Mouse (Mus musculus) embryonic facial prominence, embryonic 15.5 days (tissue): ENCODE measurements around the gene Zmiz1. TPM values are rescaled to one million over a fixed set of nuclear protein-coding genes. Genes with fewer than 3 reads are reported as not detected.

Experiments used
- ATAC-seq: fragments of 200-750 bp; cut with Nextera tagmentation; 2 replicates; pipeline ENCODE4 v1.8.0; 2017; ENCODE audit warnings: low read depth, moderate TSS enrichment; ENCODE audit not compliant: insufficient number of reproducible peaks, low FRiP score, low TSS enrichment
- H3K27ac ChIP-seq: fragments of 300-500 bp; sonication (generic); replicated peaks from 2 replicates; pipeline ENCODE4 v1.5.1; 2015; ENCODE audit warnings: mild to moderate bottlenecking, inconsistent platforms
- H3K27me3 ChIP-seq: fragments of 300-500 bp; sonication (generic); 2 replicates; pipeline ENCODE4 v1.6.1; 2015; ENCODE audit warnings: inconsistent platforms
- H3K36me3 ChIP-seq: fragments of 300-500 bp; sonication (generic); 2 replicates; pipeline ENCODE4 v1.6.1; 2015; ENCODE audit warnings: mild to moderate bottlenecking, inconsistent platforms
- H3K4me1 ChIP-seq: fragments of 300-500 bp; sonication (generic); 2 replicates; pipeline ENCODE4 v1.6.1; 2015; ENCODE audit warnings: inconsistent platforms
- H3K4me2 ChIP-seq: fragments of 300-500 bp; sonication (generic); replicated peaks from 2 replicates; pipeline ENCODE4 v1.6.1; 2015; ENCODE audit warnings: mild to moderate bottlenecking, inconsistent platforms
- H3K4me3 ChIP-seq: fragments of 300-500 bp; sonication (generic); replicated peaks from 2 replicates; pipeline ENCODE4 v1.5.1; 2015; ENCODE audit warnings: mild to moderate bottlenecking, inconsistent platforms
- H3K9ac ChIP-seq: fragments of 300-500 bp; sonication (generic); 2 replicates; pipeline ENCODE4 v1.6.1; 2015; ENCODE audit warnings: inconsistent platforms
- H3K9me3 ChIP-seq: fragments of 300-500 bp; sonication (generic); replicated peaks from 2 replicates; pipeline ENCODE4 v1.6.1; 2016; ENCODE audit warnings: inconsistent platforms
- WGBS: fragments of 180-500 bp; shearing (Covaris S2); methylation state at CpG from one replicate; pipeline ENCODE4 v1.1.7; 2015; 5-methylcytosine and 5-hydroxymethylcytosine counted together
- polyA plus RNA-seq: library from polyadenylated mRNA; unstranded; fragments of >200 nt; fragmentation: Nextera tagmentation; extraction: Ambion mirVana; gene quantifications from 2 replicates; pipeline ENCODE4 v1.2.1, GENCODE M21; 2015

The Zmiz1 gene
- polyA plus RNA-seq, 1 experiment from 2014 or later = 40.1 TPM

DNA sequence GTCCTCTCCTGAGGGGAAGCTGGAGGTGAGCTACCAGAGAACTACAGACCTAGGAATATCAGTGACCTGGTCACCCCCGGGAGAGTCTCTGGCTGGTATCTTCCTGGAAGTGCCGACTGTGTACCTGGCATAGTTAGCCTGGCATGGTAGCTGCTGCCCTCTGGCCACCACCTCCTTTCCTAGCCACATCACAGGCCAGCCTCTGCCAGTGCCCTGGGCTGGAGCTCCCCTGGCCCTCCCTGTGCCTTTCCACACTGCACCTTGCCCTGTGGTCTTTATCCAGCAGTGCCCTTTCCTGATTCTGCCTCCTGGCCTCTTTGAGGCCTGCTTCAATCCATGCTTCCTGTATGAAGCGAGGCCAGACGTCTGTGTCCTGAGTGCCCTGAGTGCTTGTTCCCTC lies 81.2 kb downstream of the Zmiz1 start:
- Histone ChIP-seq H3K4me3 (no peak overlapping the region), H3K27ac (no peak overlapping the region), H3K4me2 (no peak overlapping the region), H3K4me1 (peaks cover 25% of the 10 kb centered on the region), H3K9me3 (no peaks in the 10 kb centered on the region), H3K27me3 (no peaks in the 10 kb centered on the region), H3K36me3 (peaks cover 32% of the 10 kb centered on the region), H3K9ac (no peak overlapping the region)
- no peak for ATAC-seq
- 83% methylated on average over 4 of the region's 4 CpGs for WGBS

DNA sequence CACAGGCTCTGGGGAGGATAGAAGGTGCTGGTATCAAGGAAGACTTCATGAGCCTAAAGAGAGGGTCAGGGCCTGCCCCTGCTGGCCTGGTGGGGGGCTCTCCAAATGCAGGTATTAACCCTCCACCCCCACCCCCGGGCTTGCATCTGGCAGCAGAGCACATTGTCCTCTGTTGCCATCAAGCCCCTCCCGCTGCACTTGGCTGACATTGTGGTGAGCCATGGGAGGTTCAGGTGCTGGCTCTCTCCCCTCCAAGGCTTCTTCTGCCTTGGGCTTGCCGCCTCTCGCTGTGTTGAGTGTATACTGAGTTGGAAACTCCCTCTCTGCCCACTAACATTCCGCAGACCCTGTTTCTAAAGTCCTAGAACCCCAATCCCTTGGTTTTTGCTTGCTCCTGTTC lies 82.2 kb downstream of the Zmiz1 start:
- peaks cover 28% of the 10 kb centered on the region for H3K4me1 ChIP-seq
- no peak overlapping the region for H3K4me2 ChIP-seq
- 78% methylated on average over 5 of the region's 5 CpGs for WGBS
- no peak overlapping the region for H3K27ac ChIP-seq
- H3K4me3 ChIP-seq = no peak overlapping the region
- H3K27me3 ChIP-seq = no peaks in the 10 kb centered on the region
- H3K9me3 ChIP-seq = no peaks in the 10 kb centered on the region
- peaks cover 34% of the 10 kb centered on the region for H3K36me3 ChIP-seq
- ATAC-seq = no peak
- H3K9ac ChIP-seq = no peak overlapping the region

DNA sequence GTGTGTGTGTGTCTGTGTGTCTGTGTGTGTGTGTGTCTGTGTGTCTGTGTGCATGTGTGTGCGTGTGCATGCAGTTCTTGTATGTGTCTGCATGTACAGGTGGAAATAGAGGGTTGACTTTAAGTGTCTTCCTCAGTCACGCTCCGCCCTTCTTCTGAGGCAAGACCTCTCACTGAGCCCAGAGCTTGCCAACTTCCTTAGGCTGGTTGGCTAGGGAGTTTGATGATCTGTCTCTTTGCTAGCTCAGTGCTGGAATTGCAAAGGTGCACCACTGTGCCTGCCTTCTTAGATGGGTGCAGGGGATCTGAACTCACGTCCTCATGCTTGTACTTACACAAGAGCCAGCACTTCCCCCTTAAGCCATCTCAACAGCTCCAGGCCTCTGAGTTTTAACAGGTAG lies 84.1 kb downstream of the Zmiz1 start:
- 94% methylated on average over 4 of the region's 4 CpGs for WGBS
- Histone ChIP-seq H3K4me3 (no peak overlapping the region), H3K4me1 (peaks cover 47% of the 10 kb centered on the region), H3K27me3 (no peaks in the 10 kb centered on the region), H3K9ac (no peak overlapping the region), H3K4me2 (no peak overlapping the region), H3K27ac (no peak overlapping the region), H3K36me3 (peaks cover 16% of the 10 kb centered on the region), H3K9me3 (no peaks in the 10 kb centered on the region)
- no peak for ATAC-seq

DNA sequence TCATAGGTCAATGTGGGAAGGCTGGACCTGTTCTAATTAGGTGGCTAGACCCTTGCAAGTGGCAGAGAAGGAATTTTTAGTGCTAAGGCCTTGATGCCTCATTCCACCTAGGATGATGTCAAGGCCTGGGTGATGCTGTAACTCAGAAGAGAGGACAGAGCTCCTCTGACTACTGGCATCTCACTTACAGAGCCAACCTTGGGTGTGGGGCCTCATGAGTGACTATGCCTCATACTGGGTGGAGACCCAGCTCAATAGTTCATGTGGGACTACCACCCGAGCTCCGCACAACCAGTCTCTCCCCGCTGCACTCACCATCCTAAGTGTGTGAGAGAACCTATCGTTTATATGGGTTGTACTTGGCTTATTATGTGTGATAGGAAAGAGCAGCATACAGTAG lies 84.9 kb downstream of the Zmiz1 start:
- H3K9me3 ChIP-seq = no peaks in the 10 kb centered on the region
- 87% methylated on average over 4 of the region's 4 CpGs for WGBS
- H3K9ac ChIP-seq = no peak overlapping the region
- no peaks in the 10 kb centered on the region for H3K27me3 ChIP-seq
- H3K36me3 ChIP-seq = peaks cover 11% of the 10 kb centered on the region
- no peak overlapping the region for H3K4me3 ChIP-seq
- H3K4me2 ChIP-seq = no peak overlapping the region
- no peak for ATAC-seq
- no peak overlapping the region for H3K27ac ChIP-seq
- H3K4me1 ChIP-seq = peaks cover 55% of the 10 kb centered on the region

DNA sequence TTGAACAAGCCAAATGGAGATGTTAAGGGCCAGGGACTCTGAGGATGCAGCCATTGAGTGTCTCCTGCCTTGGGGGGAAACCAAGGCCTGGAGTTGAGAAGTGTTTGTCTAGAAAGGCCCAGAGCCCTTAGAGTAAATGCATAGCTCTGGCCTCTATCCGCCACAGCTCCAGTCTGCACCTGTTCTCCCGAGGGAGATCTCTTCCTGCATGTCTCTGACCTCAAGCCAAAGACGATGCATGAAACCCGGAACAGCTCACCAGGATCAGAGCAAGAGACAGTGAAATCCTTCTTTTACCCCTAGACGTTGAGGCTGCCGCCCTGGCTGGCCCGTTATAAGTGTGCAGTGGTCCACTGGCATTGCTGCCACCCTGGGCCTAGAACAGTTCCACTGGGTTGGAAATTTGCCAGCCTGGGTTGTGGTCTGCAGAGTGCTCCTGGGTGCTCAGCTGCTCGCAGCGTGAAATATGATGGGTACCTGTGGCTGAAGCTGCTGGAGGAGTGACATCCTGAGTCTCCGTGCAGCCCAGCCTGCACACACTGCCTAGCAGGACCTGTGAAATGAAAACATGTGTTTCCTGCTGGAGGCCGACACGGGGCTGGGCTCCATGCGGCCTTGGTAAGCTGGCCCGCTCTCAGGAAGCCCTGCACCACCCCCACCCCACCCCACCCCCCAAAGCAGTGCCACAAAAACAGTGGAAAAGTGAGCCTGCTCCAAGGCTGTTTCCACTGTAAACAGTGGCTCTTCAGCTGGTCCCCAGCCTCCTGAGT lies 88.1 kb downstream of the Zmiz1 start:
- H3K27ac ChIP-seq = peak overlapping the region; percentile 63
- no peaks in the 10 kb centered on the region for H3K9me3 ChIP-seq
- H3K4me3 ChIP-seq = no peak overlapping the region
- H3K4me1 ChIP-seq = peaks cover 73% of the 10 kb centered on the region
- no peak overlapping the region for H3K9ac ChIP-seq
- WGBS = 31% methylated on average over 14 of the region's 14 CpGs
- peaks cover 3% of the 10 kb centered on the region; the same call in 1 of the 2 replicates for H3K36me3 ChIP-seq
- ATAC-seq = peak; percentile 69
- H3K27me3 ChIP-seq = no peaks in the 10 kb centered on the region
- 0 out of 2 replicates have a peak overlapping the region, but pooled peaks have one; percentile 1 for H3K4me2 ChIP-seq

DNA sequence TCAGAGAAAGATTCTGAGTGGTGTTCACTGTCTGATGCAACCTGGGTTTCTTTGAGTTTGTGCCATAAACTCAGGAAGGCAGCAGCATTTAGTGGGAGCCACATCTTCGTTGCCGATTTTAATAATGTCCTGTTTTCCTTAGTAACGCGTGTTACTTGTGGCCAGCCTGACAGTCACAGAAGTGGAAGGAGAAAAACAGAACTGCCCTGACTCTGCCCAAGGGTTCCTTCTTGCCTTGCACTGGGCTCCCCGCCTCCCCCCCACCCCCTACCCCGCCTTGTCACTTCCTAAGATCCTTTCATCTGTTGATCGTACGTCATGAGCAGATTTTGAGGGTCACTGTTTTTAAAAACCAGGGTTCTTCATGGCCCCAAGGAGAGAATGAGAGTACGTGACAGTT lies 88.9 kb downstream of the Zmiz1 start:
- Histone ChIP-seq H3K36me3 (peaks cover 3% of the 10 kb centered on the region; the same call in 1 of the 2 replicates), H3K27ac (peak overlapping the region; percentile 63), H3K4me1 (peaks cover 70% of the 10 kb centered on the region), H3K9me3 (no peaks in the 10 kb centered on the region), H3K4me3 (no peak overlapping the region), H3K4me2 (no peak overlapping the region), H3K9ac (no peak overlapping the region), H3K27me3 (no peaks in the 10 kb centered on the region)
- 71% methylated on average over 9 of the region's 9 CpGs for WGBS
- no peak for ATAC-seq

DNA sequence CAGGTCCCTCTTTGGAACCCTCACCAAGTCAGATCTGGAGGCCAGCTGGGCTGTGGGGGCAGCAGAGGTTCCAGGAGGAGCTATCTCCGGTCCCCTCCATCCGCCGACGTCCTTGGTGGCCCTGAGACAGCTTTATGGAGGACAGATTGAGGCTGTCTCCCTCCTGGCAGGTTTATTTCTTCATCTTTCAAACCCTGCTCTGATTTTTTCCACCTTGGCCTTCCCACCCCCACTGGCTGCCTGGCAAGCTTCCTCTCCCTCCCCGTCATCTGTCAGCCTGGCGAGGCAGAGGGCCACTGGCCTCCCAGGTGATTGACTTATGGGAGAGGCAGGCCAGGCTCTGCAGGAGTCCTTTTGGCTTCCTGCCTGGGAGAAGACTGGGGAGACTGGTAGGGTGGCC lies 89.7 kb downstream of the Zmiz1 start:
- no peaks in the 10 kb centered on the region for H3K27me3 ChIP-seq
- H3K27ac ChIP-seq = no peak overlapping the region
- 62% methylated on average over 6 of the region's 6 CpGs for WGBS
- no peak overlapping the region for H3K9ac ChIP-seq
- no peaks in the 10 kb centered on the region for H3K9me3 ChIP-seq
- ATAC-seq = no peak
- no peak overlapping the region for H3K4me2 ChIP-seq
- peaks cover 3% of the 10 kb centered on the region; the same call in 1 of the 2 replicates for H3K36me3 ChIP-seq
- H3K4me1 ChIP-seq = peaks cover 70% of the 10 kb centered on the region
- H3K4me3 ChIP-seq = no peak overlapping the region

DNA sequence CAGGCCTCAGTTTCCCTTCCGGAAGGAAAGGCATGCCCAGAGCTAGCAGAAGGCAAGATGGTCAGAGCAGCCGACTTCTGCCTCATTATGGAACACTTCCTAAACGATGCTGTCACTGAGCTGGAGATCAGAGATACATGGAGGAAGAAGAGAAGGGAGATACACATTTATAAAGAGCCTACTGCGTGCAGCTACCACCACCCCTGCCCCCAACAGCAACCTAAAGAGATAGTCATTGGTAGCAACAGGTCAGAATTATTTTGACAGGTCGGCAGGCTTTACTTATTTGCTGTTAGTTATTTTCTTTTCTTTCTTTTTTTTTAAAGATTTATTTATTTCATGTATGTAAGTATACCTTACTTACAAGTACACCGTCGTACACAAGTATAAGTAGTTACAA lies 90.1 kb downstream of the Zmiz1 start:
- no peaks in the 10 kb centered on the region for H3K9me3 ChIP-seq
- H3K27me3 ChIP-seq = no peaks in the 10 kb centered on the region
- H3K4me1 ChIP-seq = peaks cover 74% of the 10 kb centered on the region
- no peak for ATAC-seq
- no peak overlapping the region for H3K27ac ChIP-seq
- WGBS = 85% methylated on average over 7 of the region's 7 CpGs
- no peak overlapping the region for H3K9ac ChIP-seq
- H3K4me2 ChIP-seq = no peak overlapping the region
- peaks cover 3% of the 10 kb centered on the region; the same call in 1 of the 2 replicates for H3K36me3 ChIP-seq
- no peak overlapping the region for H3K4me3 ChIP-seq

DNA sequence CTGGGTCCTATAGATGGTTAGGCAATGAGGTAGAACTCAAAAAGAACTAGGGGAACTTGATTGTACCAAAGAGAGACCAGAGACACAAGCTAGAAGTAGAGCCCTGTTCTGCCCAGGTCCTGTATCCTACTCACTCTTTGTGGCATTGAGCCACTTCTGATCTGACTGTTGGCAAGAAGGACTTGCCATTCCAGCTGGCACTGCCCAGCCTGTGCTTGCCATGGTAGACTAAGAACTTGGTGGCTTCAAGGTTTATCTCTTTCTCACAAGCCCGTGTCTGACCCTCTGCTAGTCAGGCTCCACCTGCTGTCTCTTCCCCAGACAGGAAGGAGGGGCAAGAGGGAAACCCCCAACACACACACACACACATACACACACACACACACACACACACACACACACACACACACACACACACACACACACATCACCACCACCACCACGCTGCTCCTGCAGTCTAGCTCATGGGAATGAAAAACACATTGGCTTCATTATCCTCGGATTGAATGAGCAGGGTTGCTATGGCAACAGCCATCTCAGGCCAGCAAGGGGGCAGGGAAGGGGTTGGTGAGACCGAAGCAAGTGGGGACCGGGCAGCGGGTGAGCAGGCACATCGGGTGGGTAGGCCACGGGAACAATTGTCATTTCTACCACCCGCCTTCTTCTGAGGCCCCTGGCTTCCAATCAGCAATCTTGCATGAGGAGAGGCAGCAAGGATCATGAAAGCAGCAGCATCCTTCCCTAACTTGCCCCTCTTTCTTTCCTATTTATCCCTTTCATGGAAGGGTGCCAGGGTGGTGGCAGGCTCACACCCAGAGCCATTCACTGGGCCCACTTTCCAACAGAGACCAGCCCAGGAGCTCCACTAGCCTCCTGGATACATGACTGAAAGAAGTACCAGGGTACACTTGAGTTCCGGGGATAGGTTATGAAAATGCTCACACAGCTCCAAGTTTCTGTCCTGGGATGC lies 91.2 kb downstream of the Zmiz1 start:
- no peak for ATAC-seq
- Histone ChIP-seq H3K27me3 (no peaks in the 10 kb centered on the region), H3K4me2 (no peak overlapping the region), H3K36me3 (peaks cover 3% of the 10 kb centered on the region; the same call in 1 of the 2 replicates), H3K9ac (no peak overlapping the region), H3K27ac (no peak overlapping the region), H3K4me1 (peaks cover 83% of the 10 kb centered on the region), H3K4me3 (no peak overlapping the region), H3K9me3 (no peaks in the 10 kb centered on the region)
- WGBS = 40% methylated on average over 9 of the region's 10 CpGs

DNA sequence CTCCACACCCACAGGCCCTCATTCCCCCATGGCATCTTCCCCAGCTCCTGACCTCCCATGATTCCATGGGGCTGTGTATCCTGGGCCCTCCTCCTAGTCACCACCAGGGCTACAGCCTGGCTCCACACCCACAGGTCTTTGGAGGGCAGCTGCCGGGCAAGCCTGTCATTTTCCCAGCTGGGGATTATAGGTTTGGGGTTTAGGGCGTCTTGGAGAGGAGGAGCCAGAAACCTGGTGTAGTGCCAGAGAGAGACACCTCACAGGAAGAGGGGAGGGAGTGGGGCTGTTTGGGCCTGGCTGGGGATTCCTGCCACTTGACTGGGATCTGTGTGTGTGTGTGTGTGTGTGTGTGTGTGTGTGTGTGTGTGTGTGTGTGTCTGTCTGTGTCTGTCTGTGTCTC lies 92.7 kb downstream of the Zmiz1 start:
- ATAC-seq = peak; percentile 39; the same call in 1 of the 2 replicates
- Histone ChIP-seq H3K27ac (no peak overlapping the region), H3K4me1 (peaks cover 82% of the 10 kb centered on the region)

DNA sequence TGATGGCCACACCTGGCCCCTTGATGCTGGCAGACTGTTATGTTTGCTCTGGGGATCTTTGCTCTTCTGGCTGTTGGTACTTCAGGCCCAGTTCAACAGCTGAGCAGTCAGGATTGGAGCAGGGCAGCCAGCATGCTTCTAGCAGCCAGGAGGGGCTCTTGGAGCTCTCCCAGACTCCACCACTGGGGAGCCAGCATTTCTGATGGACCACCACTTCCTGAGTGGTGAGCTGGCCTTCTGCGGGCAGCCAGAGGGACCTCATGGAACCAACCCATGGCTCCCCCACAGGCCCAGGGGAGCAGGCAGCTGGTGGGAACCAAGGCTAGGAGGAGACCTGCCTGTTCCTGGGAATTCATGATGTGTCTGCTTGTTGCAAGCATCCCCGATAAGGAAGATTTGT lies 94.4 kb downstream of the Zmiz1 start:
- 59% methylated on average over 2 of the region's 2 CpGs for WGBS
- Histone ChIP-seq H3K36me3 (no peaks in the 10 kb centered on the region), H3K9ac (no peak overlapping the region), H3K4me1 (peaks cover 77% of the 10 kb centered on the region), H3K4me2 (no peak overlapping the region), H3K9me3 (no peaks in the 10 kb centered on the region), H3K27me3 (no peaks in the 10 kb centered on the region), H3K27ac (no peak overlapping the region), H3K4me3 (no peak overlapping the region)
- no peak for ATAC-seq

More for the DNA sequence above, 92.7 kb downstream of the Zmiz1 start:
- Histone ChIP-seq H3K4me3 (no peak overlapping the region), H3K27me3 (no peaks in the 10 kb centered on the region), H3K4me2 (no peak overlapping the region), H3K9ac (no peak overlapping the region), H3K9me3 (no peaks in the 10 kb centered on the region), H3K36me3 (no peaks in the 10 kb centered on the region)
- 15% methylated on average over 2 of the region's 2 CpGs for WGBS
